Mouse (Mus musculus): ENCODE measurements around the gene Trcg1. TPM values are rescaled to one million over a fixed set of nuclear protein-coding genes. Genes with fewer than 3 reads are reported as not detected.
A peak's percentile ranks its signal among the peaks of the same experiment; 100 is the strongest.

Trcg1 gene
- total RNA-seq, 1 experiment from 2014 or later = not detected

DNA sequence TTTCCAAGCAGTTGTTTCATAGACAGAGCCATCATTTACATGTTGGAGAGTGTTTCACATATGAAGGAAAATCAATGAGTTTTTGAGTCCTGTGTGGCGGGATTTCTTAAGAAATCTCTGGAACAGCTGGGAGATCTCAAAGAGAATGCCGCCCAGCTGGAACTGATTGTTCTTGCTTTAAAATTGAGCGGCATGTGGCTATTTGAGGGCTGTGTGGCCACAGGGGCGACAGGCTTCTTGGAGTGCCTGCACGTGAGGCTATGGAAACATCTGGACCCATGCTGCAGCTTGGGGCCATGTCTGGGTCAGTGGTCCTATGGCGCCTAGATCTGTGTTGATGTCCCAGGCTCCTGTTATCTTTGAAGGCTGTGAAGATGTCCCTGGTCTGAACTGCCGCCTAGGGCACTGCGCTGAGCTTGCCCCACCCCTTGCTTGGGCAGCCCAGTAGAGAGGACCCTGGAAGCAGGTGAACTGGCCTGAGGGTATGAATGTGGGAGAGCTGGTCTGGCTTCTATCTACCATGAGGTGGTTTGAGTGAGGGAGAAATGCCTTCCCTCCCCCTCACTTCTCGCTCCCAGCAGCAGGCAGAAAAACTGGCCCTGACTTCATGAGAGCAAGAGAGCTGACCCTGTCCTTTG is 6.1 kb upstream of the Trcg1 start:
- ATAC-seq (replicated peaks; ENCODE audit: insufficient number of reproducible peaks, low FRiP score, low TSS enrichment, poor library complexity, severe bottlenecking) = no peak

DNA sequence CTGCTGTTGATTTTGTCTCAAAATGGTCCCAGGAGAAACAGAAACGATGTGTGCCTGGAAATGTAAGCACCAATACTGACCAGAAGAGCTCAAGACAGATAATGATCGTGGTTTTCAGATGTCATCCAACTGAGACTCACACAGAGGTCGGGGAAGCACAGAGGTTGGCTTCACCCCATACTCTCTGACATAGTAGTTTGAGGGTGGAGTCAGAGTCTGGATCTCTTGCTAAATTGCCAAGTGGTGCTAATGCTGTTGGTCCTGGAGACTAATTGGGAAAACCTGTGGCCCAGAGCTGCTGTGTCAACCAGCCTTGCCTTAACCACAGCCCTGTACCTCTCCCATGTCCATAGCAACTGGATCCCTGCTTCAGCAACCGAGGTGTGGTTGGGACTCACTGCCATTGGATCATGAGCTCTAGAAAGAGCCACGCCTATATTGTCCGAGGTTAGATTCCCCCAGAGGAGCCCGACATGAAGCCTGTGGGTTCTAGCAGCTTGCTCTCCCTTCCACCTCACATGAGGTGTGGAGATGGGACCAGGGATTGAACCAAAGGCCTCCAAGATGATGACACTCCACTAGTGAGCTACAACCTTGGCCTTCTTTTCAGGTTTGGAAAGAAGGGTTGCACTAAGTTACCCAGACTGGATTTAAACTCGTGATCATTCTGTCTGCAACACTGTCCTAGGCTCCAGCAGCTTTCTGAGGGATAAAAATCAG is 4.7 kb upstream of the Trcg1 start:
- ATAC-seq (replicated peaks; ENCODE audit: insufficient number of reproducible peaks, low FRiP score, low TSS enrichment, poor library complexity, severe bottlenecking) = no peak

DNA sequence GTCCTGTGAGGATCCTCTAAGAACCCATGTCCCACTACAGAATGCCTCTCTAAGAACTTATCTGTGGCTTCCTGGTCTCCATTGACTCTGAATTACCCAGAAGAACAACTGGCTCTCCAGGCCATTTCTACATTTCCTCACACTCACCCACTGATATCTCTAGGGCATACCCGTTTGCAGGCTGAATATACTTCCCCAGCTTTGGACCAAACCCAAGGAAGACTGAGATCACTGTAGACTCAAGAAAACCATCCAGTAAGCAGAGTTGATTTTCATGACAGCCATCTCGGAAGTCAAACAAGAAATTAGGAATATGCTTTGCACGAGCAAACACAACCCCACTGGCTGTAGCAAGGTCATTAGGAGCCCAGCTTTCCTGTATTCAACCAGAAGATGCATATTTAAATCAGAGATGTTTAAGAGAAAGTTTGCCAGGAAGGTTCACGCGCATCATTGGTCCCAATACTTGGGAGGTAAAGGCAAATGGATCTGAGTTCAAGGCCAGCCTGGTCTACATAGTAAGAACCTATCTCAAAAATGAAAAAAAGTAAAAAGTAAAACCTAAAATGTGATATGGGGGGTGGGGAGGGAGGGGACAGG is 3.9 kb upstream of the Trcg1 start:
- ATAC-seq (replicated peaks; ENCODE audit: insufficient number of reproducible peaks, low FRiP score, low TSS enrichment, poor library complexity, severe bottlenecking) = no peak

DNA sequence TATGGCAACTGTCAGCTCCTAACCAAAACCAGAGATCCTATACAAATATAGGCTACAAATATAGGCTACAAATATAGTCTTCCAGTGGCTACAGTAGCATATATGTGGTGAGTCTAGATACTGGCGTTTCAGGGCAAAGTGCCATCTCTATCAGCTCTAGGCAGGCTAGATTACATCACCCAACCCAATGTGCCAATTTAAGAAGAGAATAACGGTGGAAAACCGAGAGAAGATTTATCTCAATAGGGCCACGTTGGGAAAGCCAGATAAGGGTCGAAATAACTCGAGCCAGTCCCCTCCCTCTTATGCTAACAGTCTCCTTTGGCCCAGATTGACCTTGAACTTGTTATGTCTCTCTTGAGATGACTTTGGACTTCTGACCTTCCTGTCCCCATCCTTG is 3.2 kb upstream of the Trcg1 start:
- no peak for ATAC-seq (replicated peaks; ENCODE audit: insufficient number of reproducible peaks, low FRiP score, low TSS enrichment, poor library complexity, severe bottlenecking)

DNA sequence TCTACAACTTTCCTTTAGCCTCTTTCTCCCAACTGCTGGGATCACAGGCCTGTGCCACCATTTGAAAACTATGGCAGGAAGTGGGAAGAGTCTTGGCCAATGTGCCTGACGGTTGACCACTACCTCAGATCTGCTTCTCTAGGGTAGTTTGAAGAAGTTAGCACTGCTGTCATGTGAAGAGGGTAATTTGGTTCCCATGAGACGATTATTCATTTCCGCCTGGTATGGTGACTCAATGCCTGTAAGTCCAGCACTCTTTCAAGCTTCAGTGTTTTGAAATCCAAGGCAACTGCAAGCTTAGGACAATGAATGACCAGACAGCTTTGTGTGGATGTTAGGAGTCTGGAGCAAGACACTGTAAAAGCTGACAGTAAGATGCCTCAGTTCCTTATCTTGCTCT is 2.6 kb upstream of the Trcg1 start:
- peak; percentile 40; the same call in 1 of the 2 replicates for ATAC-seq (replicated peaks; ENCODE audit: insufficient number of reproducible peaks, low FRiP score, low TSS enrichment, poor library complexity, severe bottlenecking)

DNA sequence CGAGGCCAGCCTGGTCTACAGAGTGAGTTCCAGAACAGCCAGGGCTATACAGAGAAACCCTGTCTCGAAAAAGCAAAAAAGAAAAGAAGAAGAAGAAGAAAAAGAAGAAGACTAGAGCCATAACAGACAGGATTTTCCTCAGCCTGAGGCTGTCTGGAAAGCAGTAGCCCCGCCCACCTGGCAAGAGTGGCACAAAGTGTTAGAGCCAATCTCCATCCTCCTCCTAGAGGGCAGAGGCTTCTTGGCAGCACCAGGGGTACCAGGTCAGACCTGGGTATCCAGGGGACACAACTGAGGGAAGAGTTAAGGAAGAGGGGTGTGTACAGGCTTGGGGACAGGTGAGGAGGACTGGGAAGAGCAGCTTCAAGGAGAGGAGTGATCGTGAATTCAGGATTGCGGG is 1.3 kb downstream of the Trcg1 start:
- ATAC-seq (replicated peaks; ENCODE audit: insufficient number of reproducible peaks, low FRiP score, low TSS enrichment, poor library complexity, severe bottlenecking) = no peak

DNA sequence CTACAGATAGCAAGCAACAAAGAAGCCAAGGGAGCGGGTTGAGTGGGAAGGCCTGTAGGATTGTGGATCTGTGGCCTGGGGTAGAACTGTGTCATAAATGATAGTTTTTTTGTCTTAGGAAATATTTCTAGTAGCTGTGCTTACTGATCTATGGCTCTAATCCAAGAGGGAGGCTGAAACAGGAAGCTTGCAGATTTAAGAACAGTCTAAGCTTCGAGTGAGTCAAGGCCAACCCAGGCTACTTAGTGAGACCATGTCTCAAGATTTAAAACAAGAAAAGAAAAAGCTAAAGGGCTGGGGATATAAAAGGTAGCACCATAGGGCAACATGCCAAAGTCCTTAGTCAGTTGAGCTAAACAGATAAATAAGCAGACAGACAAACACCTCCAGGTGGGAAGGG is 1.9 kb downstream of the Trcg1 start:
- ATAC-seq (replicated peaks; ENCODE audit: insufficient number of reproducible peaks, low FRiP score, low TSS enrichment, poor library complexity, severe bottlenecking) = no peak

DNA sequence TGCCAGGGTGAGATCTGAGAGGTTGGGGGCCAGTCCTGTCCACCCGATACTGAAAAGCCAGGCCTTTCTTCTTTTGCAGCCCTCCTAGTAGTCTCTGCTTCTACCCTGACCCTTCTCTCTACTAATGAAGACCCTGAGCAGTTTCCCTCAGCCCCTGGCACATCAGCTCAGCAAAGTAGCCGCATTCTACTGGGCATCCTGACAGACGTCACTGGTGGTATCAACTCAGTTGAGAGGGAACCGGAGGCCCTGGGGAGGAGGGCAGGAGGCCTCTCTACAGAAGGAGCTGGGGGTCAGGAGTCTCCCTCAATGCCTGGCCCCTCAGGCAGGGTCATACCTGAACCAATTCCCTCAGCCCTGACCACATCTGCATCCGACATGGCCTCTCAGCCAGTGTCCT is 4.8 kb downstream of the Trcg1 start:
- no peak for ATAC-seq (replicated peaks; ENCODE audit: insufficient number of reproducible peaks, low FRiP score, low TSS enrichment, poor library complexity, severe bottlenecking)

DNA sequence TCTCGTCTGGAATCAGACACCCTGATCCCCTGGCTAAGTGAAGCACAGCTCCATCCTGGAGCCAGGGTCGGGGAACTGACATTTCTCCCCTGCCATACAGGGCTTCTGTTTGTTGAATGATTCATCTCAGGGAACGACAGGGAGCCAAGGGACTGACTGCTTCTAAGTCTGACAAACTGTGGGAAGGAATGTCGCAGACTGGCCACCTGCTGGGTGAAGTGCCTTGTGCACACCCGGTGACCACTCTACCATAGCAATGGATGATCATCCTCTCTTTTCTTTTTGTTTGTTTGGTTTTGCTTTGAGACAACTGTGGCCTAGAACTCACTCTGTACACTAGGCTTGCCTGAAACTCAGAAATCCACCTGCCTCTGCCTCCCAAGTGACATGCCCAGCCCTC is 6.6 kb downstream of the Trcg1 start:
- ATAC-seq (replicated peaks; ENCODE audit: insufficient number of reproducible peaks, low FRiP score, low TSS enrichment, poor library complexity, severe bottlenecking) = no peak

DNA sequence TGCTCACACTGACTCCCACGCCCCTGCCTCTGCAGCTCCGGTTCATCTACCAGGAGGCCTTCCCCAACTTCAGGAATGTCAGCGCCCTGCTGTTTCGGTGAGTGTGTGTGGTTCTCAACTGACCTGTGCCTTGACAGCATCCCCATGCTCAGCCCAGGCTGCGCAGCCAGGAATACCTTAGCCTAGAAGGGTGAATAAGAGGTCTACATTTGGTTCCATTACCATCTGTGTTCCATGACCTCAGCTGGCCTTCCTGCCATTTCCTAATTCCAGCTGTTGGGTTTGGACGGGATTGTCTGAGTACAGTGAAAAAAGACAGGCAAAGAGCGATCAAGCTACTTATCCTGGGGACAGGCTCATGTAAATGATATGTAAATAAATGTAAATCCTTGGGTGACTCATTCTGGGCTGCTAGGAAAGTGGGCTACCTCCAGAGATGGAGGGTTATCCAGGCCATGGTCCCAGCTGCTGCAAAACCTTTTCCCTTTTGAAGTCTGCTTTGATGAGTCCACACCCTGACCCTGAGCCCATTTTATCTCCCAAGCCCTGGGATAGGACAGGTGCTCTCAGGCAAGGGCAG is 7.8 kb downstream of the Trcg1 start:
- no peak for ATAC-seq (replicated peaks; ENCODE audit: insufficient number of reproducible peaks, low FRiP score, low TSS enrichment, poor library complexity, severe bottlenecking)

DNA sequence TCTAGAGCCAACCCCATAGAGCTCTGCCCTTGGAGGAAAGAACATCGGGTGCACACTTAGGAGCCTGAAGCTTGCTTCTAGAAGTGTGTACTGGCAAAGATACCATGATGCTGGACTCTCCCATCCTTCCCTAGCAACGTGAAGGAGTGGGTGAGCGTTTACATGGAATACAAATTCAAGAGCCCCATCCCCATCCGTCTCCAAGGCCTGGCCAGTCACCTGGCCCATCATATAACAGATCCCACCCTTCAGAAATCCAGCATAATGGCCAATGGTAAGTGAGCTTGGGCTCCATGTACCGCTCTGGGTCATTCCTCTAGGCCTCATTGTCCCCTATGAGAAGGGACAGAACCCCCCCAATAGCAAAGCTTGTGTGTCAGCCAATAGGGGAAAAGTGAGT is 10.1 kb downstream of the Trcg1 start:
- no peak for ATAC-seq (replicated peaks; ENCODE audit: insufficient number of reproducible peaks, low FRiP score, low TSS enrichment, poor library complexity, severe bottlenecking)

DNA sequence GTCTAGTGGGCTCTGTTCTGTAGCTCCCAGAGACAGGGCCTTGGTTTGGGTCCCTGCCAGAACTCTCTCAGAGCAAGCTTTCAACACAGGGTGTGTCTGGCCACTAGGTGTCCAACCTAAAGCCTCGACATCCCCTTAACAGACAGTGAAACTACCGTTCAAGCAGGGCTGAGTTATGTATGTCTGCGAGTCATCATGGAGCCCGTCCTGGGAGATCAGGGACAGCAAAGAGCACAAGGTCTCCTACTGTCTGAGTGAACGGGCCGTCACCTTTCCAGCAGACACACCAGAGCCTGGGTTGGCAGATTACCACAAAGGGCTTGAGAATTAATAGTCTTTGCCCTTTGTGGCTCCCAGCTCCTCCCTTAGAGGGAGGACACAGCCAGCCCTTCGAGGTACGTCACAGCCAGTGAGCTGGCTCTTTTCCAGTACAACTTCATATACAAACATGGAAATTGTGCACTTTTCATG is 10.9 kb downstream of the Trcg1 start:
- no peak for ATAC-seq (replicated peaks; ENCODE audit: insufficient number of reproducible peaks, low FRiP score, low TSS enrichment, poor library complexity, severe bottlenecking)

DNA sequence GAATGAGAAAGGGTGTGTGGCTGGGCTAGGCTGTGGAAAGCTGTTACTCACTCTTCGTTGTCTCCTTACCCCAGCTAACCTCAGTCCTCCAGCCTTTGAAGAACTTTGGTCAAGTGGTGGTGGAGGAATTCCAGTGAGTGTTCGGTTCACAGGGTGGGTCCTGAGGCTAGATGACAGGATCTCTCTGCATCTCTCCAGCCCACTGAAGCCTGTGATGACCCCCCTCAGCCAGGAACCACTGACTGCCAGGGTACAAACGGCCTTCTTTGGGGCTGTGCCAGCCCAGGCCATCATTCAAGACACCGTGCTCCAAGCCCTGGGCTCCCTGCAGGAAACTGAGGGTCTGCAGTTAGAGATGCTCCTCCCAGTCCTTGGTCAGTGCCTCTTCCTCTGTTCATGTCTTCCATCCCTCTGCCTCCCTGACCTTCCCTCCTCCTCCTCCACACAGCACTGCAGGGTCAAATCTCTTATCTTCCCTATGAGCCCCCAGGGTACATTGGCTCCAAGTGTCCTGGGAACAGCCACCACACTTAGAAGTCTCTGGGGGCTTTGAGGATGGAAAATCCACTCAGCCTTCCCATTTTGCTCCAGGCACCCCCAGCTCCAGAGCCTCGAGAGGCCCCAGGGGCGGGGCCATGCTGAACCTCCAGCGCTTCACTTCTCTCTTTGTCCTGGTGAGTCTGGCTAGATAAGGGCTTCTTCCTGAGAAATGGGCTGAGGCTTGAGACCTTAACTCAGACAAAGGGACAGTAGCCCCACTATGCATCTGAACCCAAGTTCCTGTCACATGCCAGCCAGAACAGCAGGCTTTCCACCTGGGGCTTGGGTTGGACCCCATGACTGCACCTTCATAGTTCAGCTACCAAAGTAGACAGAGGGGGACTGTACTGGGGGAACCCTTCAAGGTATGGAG is 11.9 kb downstream of the Trcg1 start:
- ATAC-seq (replicated peaks; ENCODE audit: insufficient number of reproducible peaks, low FRiP score, low TSS enrichment, poor library complexity, severe bottlenecking) = no peak

DNA sequence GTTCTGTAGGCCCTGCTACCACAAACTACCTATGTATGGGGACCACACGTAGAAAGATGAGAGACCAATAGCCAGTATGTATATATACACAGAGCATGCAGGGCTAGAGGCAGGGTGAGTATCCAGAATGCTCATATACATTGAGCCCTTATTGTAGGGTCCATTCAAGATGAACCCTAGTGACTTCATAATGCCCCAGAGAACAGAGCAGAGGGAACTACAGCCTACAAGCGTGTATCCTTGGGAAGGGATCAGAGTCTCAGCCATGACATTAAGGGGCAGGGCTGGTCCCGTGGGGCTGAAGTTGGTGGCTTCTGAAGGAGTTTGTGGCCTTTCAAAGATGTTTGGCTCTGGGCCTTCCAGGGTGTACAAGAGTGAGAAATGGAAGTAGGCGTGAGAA is 13.7 kb downstream of the Trcg1 start:
- no peak for ATAC-seq (replicated peaks; ENCODE audit: insufficient number of reproducible peaks, low FRiP score, low TSS enrichment, poor library complexity, severe bottlenecking)

DNA sequence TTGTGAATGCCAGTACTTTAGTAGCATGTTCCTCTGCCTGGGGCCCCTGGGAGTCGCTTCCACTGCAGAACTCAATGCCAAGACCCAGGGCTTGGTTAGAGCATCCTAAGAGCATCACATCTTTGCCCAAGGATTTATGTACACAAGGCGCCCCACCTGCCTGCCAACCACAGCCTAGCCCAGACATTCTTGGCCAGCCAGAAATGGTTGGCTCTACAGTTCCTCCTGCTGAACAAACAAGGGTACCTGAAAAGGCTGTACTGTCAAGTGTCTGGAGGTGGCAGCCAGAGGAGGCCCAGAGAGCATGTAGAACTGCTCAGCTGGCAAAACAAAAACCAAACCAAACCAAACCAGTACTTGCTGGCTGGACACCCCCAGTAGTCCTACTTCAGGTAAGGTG is 14.8 kb downstream of the Trcg1 start:
- no peak for ATAC-seq (replicated peaks; ENCODE audit: insufficient number of reproducible peaks, low FRiP score, low TSS enrichment, poor library complexity, severe bottlenecking)

DNA sequence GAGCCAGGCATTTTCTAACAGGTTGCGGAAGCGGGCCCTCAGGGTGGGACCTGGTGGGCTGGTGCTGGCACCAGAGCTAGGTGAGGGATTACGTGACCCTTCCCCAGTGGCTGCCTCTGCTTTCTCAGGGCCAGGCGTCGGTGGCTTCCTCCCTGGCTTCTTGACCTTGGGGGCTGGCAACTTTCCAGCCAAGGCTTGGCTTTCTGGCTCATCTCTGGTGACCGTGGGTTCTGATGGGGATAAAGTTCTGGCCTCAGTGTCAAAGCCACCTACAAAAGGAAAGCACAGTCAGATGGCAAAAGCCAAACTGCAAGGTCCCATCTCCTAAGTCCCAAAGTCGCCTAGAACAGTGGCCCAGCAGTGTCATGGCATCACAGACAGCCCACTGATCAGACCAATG is 17.7 kb downstream of the Trcg1 start:
- ATAC-seq (replicated peaks; ENCODE audit: insufficient number of reproducible peaks, low FRiP score, low TSS enrichment, poor library complexity, severe bottlenecking) = no peak

DNA sequence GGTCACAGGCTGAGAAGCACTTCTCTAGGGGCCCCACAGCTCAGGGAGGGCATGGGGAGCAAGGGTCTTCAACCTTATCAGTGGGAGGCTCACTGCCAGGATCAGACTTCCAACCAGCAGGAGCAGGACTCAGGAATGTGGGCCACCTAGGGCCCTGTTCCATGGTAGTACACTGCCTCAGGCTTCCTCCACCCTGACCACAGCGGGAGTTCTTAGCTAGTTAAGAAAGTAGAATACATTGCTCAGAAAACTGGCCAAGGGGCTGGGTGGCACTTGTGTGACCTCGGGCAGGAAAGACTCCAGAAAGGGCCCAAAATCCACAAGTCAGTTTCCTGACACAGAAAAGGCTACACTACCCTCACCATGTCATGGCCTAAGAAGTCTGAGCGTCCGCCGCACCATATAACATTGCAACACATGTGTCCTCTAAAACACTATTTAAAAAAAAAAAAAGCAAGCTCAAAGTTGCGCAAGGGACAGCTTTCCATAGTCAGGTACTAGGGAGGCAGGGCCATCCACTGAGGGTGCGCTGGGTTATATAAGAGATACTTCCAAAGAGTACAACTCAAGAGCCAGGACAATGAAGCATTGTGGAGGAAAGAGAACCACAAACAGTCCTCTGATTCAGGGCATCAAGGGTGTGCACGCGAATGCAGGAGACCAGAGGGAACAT is 18.6 kb downstream of the Trcg1 start:
- no peak for ATAC-seq (replicated peaks; ENCODE audit: insufficient number of reproducible peaks, low FRiP score, low TSS enrichment, poor library complexity, severe bottlenecking)

DNA sequence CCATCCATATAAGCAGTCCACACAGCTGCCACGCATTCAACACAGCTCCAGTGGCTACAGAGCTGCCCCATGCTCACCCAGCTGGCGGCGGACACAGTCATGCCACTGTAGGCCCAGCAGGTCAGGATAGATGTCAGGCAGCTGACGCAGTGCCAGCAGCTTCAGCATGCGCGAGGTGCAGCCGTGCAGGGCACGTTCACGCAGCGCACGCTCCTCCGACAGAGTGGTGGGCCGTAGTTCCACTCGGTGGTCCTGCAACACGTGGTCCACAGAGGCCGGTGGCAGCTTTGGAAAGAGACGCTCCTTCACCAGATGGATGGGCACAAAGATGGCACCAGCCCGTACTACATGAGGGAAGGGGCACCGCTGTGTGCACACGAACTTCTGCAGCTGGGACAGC is 20.0 kb downstream of the Trcg1 start:
- ATAC-seq (replicated peaks; ENCODE audit: insufficient number of reproducible peaks, low FRiP score, low TSS enrichment, poor library complexity, severe bottlenecking) = no peak
